Mouse (Mus musculus): ENCODE data around the gene Pacs1. TPM values are rescaled to one million over a fixed set of nuclear protein-coding genes. Genes with fewer than 3 reads are reported as not detected.
A peak's percentile ranks its signal among the peaks of the same experiment; 100 is the strongest.

The Pacs1 gene
- polyA plus RNA-seq, 1 experiment from 2014 or later: 15.5 TPM

- H3K27ac ChIP-seq (ENCODE audit: low read length): no peak overlapping the region
- H3K4me3 ChIP-seq (ENCODE audit: low read length): no peak overlapping the region
- H3K9me3 ChIP-seq (replicated peaks; ENCODE audit: control insufficient read depth, low read length): no peaks in the 10 kb centered on the region
- peaks cover 11% of the 10 kb centered on the region for H3K4me1 ChIP-seq (ENCODE audit: control insufficient read depth, insufficient read depth, low read length)
- H3K36me3 ChIP-seq (ENCODE audit: control insufficient read depth, insufficient read depth): peaks cover 35% of the 10 kb centered on the region
- H3K9ac ChIP-seq (ENCODE audit: low read length): peak overlapping the region; percentile 18; the same call in 1 of the 2 replicates
- WGBS: 70% methylated on average over 18 of the region's 18 CpGs
- H3K4me2 ChIP-seq (ENCODE audit: low read depth, low read length): no peak overlapping the region
- ATAC-seq (replicated peaks; ENCODE audit: extremely low read depth, insufficient read depth, low FRiP score): no peak
- no peaks in the 10 kb centered on the region for H3K27me3 ChIP-seq (ENCODE audit: control insufficient read depth, insufficient read depth, low read length)
Measured at GRCm38 (mm10) chr19:5107556-5108270, 165.2 kb downstream of the Pacs1 start.

- peak; percentile 92 for ATAC-seq (replicated peaks; ENCODE audit: extremely low read depth, insufficient read depth, low FRiP score)
- under 1% methylated on average over 46 of the region's 46 CpGs for WGBS
- peak within 1 kb of the TSS; percentile 89 for H3K27ac ChIP-seq (ENCODE audit: low read length)
Measured at GRCm38 (mm10) chr19:5106731-5107191, 166.2 kb downstream of the Pacs1 start, which contains the start of gene Rab1b. Rab1b (minus strand) TSS chr19:5107072.

GRCm38 (mm10) chr19:5106074-5106473, 166.8 kb downstream of the Pacs1 start:
- ATAC-seq (replicated peaks; ENCODE audit: extremely low read depth, insufficient read depth, low FRiP score): no peak

More at GRCm38 (mm10) chr19:5106731-5107191, 166.2 kb downstream of the Pacs1 start, which contains the start of gene Rab1b:
- H3K9me3 ChIP-seq (replicated peaks; ENCODE audit: control insufficient read depth, low read length): no peaks in the 10 kb centered on the region
- H3K4me2 ChIP-seq (ENCODE audit: low read depth, low read length): peak within 1 kb of the TSS; percentile 93
- peak within 1 kb of the TSS; percentile 79 for H3K4me3 ChIP-seq (ENCODE audit: low read length)
- no peaks in the 10 kb centered on the region for H3K27me3 ChIP-seq (ENCODE audit: control insufficient read depth, insufficient read depth, low read length)
- peaks cover 11% of the 10 kb centered on the region for H3K4me1 ChIP-seq (ENCODE audit: control insufficient read depth, insufficient read depth, low read length)
- H3K9ac ChIP-seq (ENCODE audit: low read length): peak within 1 kb of the TSS; percentile 96
- peaks cover 40% of the 10 kb centered on the region for H3K36me3 ChIP-seq (ENCODE audit: control insufficient read depth, insufficient read depth)

GRCm38 (mm10) chr19:5098363-5099143, 174.4 kb downstream of the Pacs1 start, which contains the start of gene Cnih2:
Cnih2 (minus strand) TSS chr19:5098521.
- peak; percentile 56; the same call in 1 of the 2 replicates for ATAC-seq (replicated peaks; ENCODE audit: extremely low read depth, insufficient read depth, low FRiP score)

More at GRCm38 (mm10) chr19:5106074-5106473, 166.8 kb downstream of the Pacs1 start:
- Histone ChIP-seq H3K9ac (ENCODE audit: low read length) (peak overlapping the region; percentile 96), H3K27ac (ENCODE audit: low read length) (peak overlapping the region; percentile 89), H3K4me1 (ENCODE audit: control insufficient read depth, insufficient read depth, low read length) (peaks cover 11% of the 10 kb centered on the region), H3K27me3 (ENCODE audit: control insufficient read depth, insufficient read depth, low read length) (no peaks in the 10 kb centered on the region), H3K4me2 (ENCODE audit: low read depth, low read length) (peak overlapping the region; percentile 93), H3K4me3 (ENCODE audit: low read length) (peak overlapping the region; percentile 79), H3K36me3 (ENCODE audit: control insufficient read depth, insufficient read depth) (peaks cover 41% of the 10 kb centered on the region), H3K9me3 (replicated peaks; ENCODE audit: control insufficient read depth, low read length) (no peaks in the 10 kb centered on the region)
- WGBS: 5% methylated on average over 9 of the region's 9 CpGs

GRCm38 (mm10) chr19:5097521-5098362, 175.2 kb downstream of the Pacs1 start:
- no peak overlapping the region for H3K27ac ChIP-seq (ENCODE audit: low read length)
- H3K9me3 ChIP-seq (replicated peaks; ENCODE audit: control insufficient read depth, low read length): no peaks in the 10 kb centered on the region
- peaks cover 23% of the 10 kb centered on the region for H3K4me1 ChIP-seq (ENCODE audit: control insufficient read depth, insufficient read depth, low read length)
- ATAC-seq (replicated peaks; ENCODE audit: extremely low read depth, insufficient read depth, low FRiP score): peak; percentile 1; the same call in 1 of the 2 replicates
- peaks cover 21% of the 10 kb centered on the region for H3K36me3 ChIP-seq (ENCODE audit: control insufficient read depth, insufficient read depth)
- peak overlapping the region; percentile 89 for H3K4me2 ChIP-seq (ENCODE audit: low read depth, low read length)
- WGBS: 5% methylated on average over 30 of the region's 31 CpGs
- no peaks in the 10 kb centered on the region for H3K27me3 ChIP-seq (ENCODE audit: control insufficient read depth, insufficient read depth, low read length)
- H3K9ac ChIP-seq (ENCODE audit: low read length): peak overlapping the region; percentile 79
- H3K4me3 ChIP-seq (ENCODE audit: low read length): peak overlapping the region; percentile 56

More at GRCm38 (mm10) chr19:5098363-5099143, 174.4 kb downstream of the Pacs1 start, which contains the start of gene Cnih2:
- no peak within 1 kb of the TSS for H3K27ac ChIP-seq (ENCODE audit: low read length)
- H3K27me3 ChIP-seq (ENCODE audit: control insufficient read depth, insufficient read depth, low read length): no peaks in the 10 kb centered on the region
- peak within 1 kb of the TSS; percentile 56 for H3K4me3 ChIP-seq (ENCODE audit: low read length)
- peaks cover 23% of the 10 kb centered on the region for H3K4me1 ChIP-seq (ENCODE audit: control insufficient read depth, insufficient read depth, low read length)
- H3K4me2 ChIP-seq (ENCODE audit: low read depth, low read length): peak within 1 kb of the TSS; percentile 89
- H3K36me3 ChIP-seq (ENCODE audit: control insufficient read depth, insufficient read depth): peaks cover 27% of the 10 kb centered on the region
- H3K9ac ChIP-seq (ENCODE audit: low read length): peak within 1 kb of the TSS; percentile 79
- no peaks in the 10 kb centered on the region for H3K9me3 ChIP-seq (replicated peaks; ENCODE audit: control insufficient read depth, low read length)
- WGBS: 4% methylated on average over 48 of the region's 48 CpGs

- H3K4me3 ChIP-seq (ENCODE audit: low read length): no peak overlapping the region
- no peak overlapping the region for H3K4me2 ChIP-seq (ENCODE audit: low read depth, low read length)
Measured at GRCm38 (mm10) chr19:5095887-5096474, 176.9 kb downstream of the Pacs1 start.

GRCm38 (mm10) chr19:5094746-5095417, 178.0 kb downstream of the Pacs1 start:
- Histone ChIP-seq H3K27ac (ENCODE audit: low read length) (no peak overlapping the region), H3K9me3 (replicated peaks; ENCODE audit: control insufficient read depth, low read length) (no peaks in the 10 kb centered on the region), H3K9ac (ENCODE audit: low read length) (no peak overlapping the region), H3K36me3 (ENCODE audit: control insufficient read depth, insufficient read depth) (peaks cover under 1% of the 10 kb centered on the region), H3K4me3 (ENCODE audit: low read length) (no peak overlapping the region), H3K27me3 (ENCODE audit: control insufficient read depth, insufficient read depth, low read length) (no peaks in the 10 kb centered on the region), H3K4me1 (ENCODE audit: control insufficient read depth, insufficient read depth, low read length) (peaks cover 20% of the 10 kb centered on the region), H3K4me2 (ENCODE audit: low read depth, low read length) (no peak overlapping the region)
- WGBS: 45% methylated on average over 11 of the region's 11 CpGs
- ATAC-seq (replicated peaks; ENCODE audit: extremely low read depth, insufficient read depth, low FRiP score): no peak

More at GRCm38 (mm10) chr19:5095887-5096474, 176.9 kb downstream of the Pacs1 start:
- peaks cover 8% of the 10 kb centered on the region for H3K36me3 ChIP-seq (ENCODE audit: control insufficient read depth, insufficient read depth)
- no peaks in the 10 kb centered on the region for H3K27me3 ChIP-seq (ENCODE audit: control insufficient read depth, insufficient read depth, low read length)
- ATAC-seq (replicated peaks; ENCODE audit: extremely low read depth, insufficient read depth, low FRiP score): no peak
- WGBS: 5% methylated on average over 9 of the region's 9 CpGs
- H3K9me3 ChIP-seq (replicated peaks; ENCODE audit: control insufficient read depth, low read length): no peaks in the 10 kb centered on the region
- peaks cover 23% of the 10 kb centered on the region for H3K4me1 ChIP-seq (ENCODE audit: control insufficient read depth, insufficient read depth, low read length)
- no peak overlapping the region for H3K9ac ChIP-seq (ENCODE audit: low read length)
- H3K27ac ChIP-seq (ENCODE audit: low read length): no peak overlapping the region

All from heart, embryonic 16.5 days (tissue).